Mouse (Mus musculus): ENCODE measurements at regions not wholly inside any gene's neighbourhood (a gene's known extent, or its start where the extent isn't known, plus 50 kb on each side); places are given as distances from the start of the nearest gene placed in this dataset.

DNA sequence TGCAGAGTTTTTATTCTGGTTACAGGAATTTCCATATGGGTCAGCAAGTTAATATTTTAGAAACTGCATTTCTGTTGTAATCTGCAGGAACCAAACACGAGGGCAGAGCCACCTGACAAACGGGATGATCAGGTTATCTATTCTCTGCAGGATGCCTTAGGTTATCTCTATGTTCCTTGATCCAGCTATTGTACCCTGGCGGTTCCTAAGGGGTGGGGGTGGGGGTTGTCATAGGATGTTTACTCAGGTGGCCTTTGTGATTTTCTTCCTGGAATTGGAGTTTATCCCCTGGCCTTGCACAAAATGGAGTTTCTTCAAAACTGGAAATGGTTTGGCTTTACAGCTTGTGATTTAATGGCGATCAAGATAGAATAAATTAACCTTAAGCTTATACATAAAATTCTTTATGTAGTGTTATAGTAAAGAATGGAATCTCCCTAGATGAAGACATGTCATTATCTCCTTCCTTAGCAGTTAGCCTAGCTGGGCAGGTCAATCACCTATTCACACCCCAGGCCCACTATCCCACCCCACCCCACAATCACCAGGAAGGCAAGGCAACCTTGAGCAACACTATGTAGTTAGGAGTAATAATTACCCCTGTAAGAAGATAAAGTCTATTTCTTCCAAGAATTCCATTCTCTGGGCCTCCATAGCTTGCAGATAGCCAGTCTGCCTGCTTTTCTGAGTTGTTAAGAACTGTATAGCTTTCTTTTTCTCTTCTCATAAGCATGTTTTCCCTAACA lies 192.3 kb upstream of the B430218F22Rik start:
- no peak overlapping the region for H3K27ac ChIP-seq
- intact Hi-C loops (cut with DNase I) = no loop called here
- H3K4me3 ChIP-seq = no peak overlapping the region
- no peak for TF ChIP-seq CTCF (IDR thresholded peaks at IDR 0.05)
- DNase-seq (ENCODE audit: extremely low spot score in 1 of 2, low spot score in 2 of 2) = no peak

DNA sequence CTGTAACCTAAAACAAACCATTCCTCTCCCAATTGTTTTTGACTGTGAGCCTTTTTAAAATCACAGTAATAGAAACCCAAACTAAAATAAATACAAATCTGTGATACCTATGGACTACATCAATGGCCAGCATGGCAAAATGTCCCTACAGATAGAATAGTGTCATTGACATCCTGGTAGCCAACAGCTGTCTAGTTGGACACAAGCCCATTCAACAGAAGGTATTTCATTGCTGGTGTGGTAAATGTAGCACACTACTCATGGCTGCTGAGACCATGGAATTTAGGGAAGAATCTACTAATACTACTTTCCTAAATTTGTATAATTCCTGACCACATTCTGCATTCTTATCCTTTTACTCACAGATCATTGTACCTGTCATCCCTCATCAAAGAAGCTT lies 178.3 kb upstream of the B430218F22Rik start:
- intact Hi-C loops (cut with DNase I) = no loop called here

DNA sequence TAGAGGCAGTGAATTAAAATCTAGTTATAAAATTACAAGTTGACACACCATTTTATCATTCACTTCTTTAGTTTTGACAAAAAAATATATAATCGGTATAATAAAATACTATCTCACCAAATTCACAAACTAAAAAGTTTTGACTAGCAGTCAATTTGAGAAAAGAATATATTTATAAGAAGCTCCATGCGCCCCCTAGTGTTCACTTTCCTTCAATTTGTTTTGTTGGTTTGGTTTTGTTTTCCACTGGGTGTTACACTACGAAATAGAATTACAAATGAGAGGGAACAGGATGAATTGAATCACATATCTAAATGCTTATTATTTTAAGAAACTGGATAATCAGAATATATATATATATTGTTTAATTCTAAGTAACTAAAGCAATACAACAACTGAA lies 159.1 kb upstream of the B430218F22Rik start:
- TF ChIP-seq CTCF (IDR thresholded peaks at IDR 0.05) = peak; percentile 59
- Histone ChIP-seq H3K27ac (no peak overlapping the region), H3K4me3 (no peak overlapping the region)
- intact Hi-C loops (cut with DNase I) = loop anchor here (2.0 to 10.0 kb wide), 3 partner anchors 625 to 893 kb away; partner anchors contain the start of gene Hcn1
- no peak for DNase-seq (ENCODE audit: extremely low spot score in 1 of 2, low spot score in 2 of 2)

More for the DNA sequence above, 178.3 kb upstream of the B430218F22Rik start:
- no peak for TF ChIP-seq CTCF (IDR thresholded peaks at IDR 0.05)
- DNase-seq (ENCODE audit: extremely low spot score in 1 of 2, low spot score in 2 of 2) = no peak
- no peak overlapping the region for H3K27ac ChIP-seq
- H3K4me3 ChIP-seq = no peak overlapping the region

DNA sequence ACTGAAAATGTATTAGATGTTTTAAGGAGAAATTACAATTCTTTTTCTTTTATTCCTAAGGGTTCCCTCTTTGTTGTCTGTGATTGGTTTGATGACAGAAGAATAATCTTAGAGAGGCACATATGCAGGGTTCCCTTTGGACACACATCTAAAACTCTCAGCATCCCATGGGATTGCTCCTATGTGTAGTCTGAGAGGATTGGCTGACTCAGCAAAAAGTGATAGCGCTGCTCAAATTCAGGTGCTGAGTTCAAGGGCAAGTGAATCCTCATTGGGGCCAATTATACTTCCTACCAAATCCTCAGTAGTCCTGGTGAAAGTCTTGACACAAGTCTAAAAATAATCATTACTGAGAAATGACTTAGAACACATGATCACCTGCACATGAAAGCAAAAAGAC lies 148.5 kb upstream of the B430218F22Rik start:
- DNase-seq (ENCODE audit: extremely low spot score in 1 of 2, low spot score in 2 of 2) = no peak
- no peak overlapping the region for H3K27ac ChIP-seq
- intact Hi-C loops (cut with DNase I) = no loop called here
- H3K4me3 ChIP-seq = no peak overlapping the region
- TF ChIP-seq CTCF (IDR thresholded peaks at IDR 0.05) = no peak

DNA sequence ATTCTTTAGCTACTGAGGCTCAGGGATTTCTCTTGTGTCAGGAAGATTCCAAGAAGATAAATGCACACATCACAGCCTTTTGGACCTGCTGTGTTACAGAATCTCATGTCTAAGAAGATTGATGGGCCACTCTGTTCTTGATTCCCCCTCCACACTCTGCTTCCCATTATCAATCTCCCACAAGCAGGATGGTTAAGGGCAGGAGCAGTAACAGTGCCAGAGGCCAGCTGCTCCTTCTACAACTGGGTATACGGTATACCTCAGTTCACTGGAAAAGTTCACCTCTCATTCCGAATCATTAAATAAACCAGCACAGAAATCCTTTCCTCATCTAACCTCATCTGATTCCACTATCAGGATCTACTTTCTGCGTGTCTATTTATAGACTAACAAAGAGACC lies 141.8 kb upstream of the B430218F22Rik start:
- DNase-seq (ENCODE audit: extremely low spot score in 1 of 2, low spot score in 2 of 2) = no peak
- intact Hi-C loops (cut with DNase I) = no loop called here
- TF ChIP-seq CTCF (IDR thresholded peaks at IDR 0.05) = no peak

DNA sequence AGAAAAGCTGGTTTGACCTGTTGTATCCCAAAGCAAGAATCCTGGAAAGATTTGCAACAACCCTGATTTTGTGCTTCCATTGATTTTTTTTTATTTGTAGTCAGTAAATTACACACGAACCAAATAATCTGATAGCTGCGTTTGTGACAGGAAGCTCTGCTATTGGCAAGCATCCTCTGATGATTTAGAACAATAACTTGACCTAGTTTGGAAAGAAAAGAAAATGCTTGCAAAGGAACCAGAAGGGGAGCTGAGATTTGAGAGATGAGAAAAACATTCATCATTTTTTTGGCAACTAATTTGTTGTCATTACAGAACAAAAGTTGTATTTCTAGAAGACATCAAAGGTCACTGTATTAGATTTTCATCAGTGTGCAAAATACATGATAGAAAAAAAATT lies 140.9 kb upstream of the B430218F22Rik start:
- no peak for DNase-seq (ENCODE audit: extremely low spot score in 1 of 2, low spot score in 2 of 2)
- intact Hi-C loops (cut with DNase I) = no loop called here
- no peak for TF ChIP-seq CTCF (IDR thresholded peaks at IDR 0.05)
- Histone ChIP-seq H3K27ac (no peak overlapping the region), H3K4me3 (no peak overlapping the region)

More for the DNA sequence above, 141.8 kb upstream of the B430218F22Rik start:
- Histone ChIP-seq H3K27ac (no peak overlapping the region), H3K4me3 (no peak overlapping the region)

DNA sequence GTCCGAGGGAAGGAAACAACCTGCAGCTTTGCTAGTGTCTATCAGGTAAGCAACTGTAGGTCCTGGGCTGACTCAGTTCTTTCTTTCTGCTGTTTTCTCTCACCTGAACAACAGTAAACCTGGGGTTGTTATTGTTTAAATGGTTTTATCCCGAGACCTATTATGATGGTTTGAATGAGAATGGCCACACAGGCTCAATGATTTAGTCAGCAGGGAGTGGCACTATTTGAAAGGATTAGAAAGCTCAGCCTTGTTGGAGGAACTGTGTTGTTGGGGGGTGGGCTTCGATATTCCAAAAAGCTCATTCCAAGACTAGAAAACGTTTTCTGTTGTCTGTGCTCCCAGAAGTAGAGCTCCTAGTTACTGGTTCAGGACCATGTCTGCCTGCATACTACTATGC lies 126.8 kb upstream of the B430218F22Rik start:
- no peak for TF ChIP-seq CTCF (IDR thresholded peaks at IDR 0.05)
- Histone ChIP-seq H3K27ac (no peak overlapping the region), H3K4me3 (no peak overlapping the region)
- DNase-seq (ENCODE audit: extremely low spot score in 1 of 2, low spot score in 2 of 2) = no peak
- intact Hi-C loops (cut with DNase I) = no loop called here

DNA sequence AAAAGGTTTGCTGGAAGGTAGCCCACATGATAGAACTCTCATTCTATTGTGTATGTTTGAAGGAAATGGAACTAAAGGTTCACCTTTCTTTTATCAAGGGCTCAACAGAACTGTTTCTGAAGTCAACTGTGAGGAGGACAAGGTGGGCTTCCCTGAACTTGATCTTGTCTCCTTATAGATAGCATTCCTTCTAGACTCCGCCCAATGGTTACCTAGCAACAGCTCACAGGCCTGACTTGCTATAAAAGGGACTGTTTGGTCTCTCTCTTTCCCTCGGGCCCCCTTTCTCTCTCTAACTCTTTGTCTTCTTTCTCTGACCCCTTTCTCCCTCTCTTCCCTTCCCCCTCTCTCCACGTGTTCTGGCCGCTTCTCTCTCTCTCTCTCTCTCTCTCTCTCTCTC lies 123.5 kb upstream of the B430218F22Rik start:
- no peak for DNase-seq (ENCODE audit: extremely low spot score in 1 of 2, low spot score in 2 of 2)
- no peak overlapping the region for H3K4me3 ChIP-seq
- intact Hi-C loops (cut with DNase I) = no loop called here
- H3K27ac ChIP-seq = no peak overlapping the region
- TF ChIP-seq CTCF (IDR thresholded peaks at IDR 0.05) = no peak

DNA sequence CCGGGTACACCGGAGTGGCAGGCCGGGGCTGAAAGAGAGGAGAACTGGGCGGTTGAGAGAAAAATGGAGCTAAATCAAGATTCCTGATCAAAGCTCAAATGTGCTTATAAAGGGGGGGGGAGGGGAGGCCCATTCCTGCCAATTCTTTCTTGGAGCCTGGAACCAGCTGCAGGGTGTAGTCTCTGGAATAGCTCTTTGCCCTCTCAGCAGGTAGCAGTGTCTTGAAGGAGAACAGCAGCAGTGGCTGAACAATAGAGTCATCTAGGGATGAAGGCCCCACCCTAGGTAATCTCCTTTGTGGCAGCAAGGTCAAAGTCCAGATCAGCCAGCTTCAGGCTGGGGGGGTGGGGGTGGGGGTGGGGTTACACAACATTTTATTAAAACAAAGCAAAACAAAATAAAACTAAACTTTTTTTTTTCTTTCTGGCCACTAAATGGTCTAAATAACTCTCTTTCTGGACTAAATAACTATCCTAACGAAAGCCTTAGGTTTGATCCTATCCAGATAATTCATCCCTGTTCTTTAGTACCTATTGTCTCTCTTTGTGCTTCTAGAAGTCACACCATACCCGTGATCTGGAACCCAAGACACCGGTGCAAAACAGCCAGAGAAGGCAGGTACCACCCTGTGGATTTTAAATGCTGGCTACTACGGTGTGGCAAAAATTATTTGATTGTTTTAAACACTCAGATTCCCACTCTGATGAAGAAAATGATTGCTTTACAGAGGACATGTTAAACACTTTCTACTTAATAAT lies 120.5 kb upstream of the B430218F22Rik start:
- no peak for TF ChIP-seq CTCF (IDR thresholded peaks at IDR 0.05)
- no peak overlapping the region for H3K4me3 ChIP-seq
- H3K27ac ChIP-seq = no peak overlapping the region
- intact Hi-C loops (cut with DNase I) = no loop called here
- no peak for DNase-seq (ENCODE audit: extremely low spot score in 1 of 2, low spot score in 2 of 2)

DNA sequence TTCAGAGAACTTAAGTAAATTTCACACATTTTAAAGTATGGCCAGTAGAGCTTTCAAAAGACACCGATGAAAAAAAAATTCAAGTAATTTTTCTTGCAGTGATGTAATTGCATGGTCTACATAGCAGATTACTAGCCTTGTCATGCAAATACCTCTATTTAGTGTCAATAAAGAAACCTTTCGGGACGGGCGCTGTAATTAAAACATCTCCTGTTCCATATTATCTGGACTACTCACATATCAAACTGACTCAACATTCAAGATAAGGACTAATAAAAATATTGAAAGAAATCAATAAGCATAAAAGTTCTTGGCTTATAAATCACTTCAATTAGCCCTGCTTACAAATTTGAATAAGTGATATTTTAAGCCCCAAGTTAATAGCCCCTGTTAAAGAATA lies 113.5 kb upstream of the B430218F22Rik start:
- intact Hi-C loops (cut with DNase I) = no loop called here
- H3K27ac ChIP-seq = no peak overlapping the region
- no peak overlapping the region for H3K4me3 ChIP-seq
- TF ChIP-seq CTCF (IDR thresholded peaks at IDR 0.05) = no peak
- no peak for DNase-seq (ENCODE audit: extremely low spot score in 1 of 2, low spot score in 2 of 2)

DNA sequence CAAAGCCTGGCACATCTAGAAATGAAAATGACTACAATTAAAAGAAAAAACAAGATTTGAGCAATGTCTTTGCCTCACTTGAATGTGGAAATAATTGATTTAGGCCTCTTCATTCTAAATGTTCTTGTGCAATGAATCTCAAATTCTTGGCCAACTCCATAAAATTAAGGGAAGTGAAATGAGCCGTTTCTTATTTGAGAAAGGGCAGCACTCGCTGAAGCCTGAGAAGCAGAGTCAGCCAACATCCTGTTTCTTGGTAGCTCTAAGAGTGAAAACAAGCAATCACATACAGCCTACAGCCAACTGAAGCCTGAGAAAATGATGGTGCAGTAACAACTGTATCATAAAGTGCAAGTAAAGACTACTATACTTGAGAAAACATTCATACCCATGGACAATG lies 105.5 kb upstream of the B430218F22Rik start:
- no peak for TF ChIP-seq CTCF (IDR thresholded peaks at IDR 0.05)
- H3K27ac ChIP-seq = no peak overlapping the region
- no peak overlapping the region for H3K4me3 ChIP-seq
- intact Hi-C loops (cut with DNase I) = no loop called here
- no peak for DNase-seq (ENCODE audit: extremely low spot score in 1 of 2, low spot score in 2 of 2)

DNA sequence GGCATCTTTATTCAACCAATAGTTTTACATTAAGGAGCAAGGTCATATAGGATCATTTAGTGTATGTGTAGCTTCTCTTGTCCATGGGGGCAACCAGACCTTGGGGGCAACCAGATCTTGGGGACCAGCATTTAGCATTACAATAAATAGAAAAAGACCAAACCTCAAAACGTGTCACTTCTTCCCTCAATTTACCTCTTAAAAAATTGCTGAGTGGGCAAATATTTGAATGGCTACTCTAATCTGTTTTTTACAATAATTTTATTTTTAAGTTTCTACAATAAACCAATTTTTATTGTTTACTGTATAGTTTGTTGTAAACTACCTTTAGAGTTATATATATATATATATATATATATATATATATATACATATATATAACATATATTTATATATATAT lies 92.7 kb upstream of the B430218F22Rik start:
- Histone ChIP-seq H3K27ac (no peak overlapping the region), H3K4me3 (no peak overlapping the region)
- intact Hi-C loops (cut with DNase I) = no loop called here
- no peak for DNase-seq (ENCODE audit: extremely low spot score in 1 of 2, low spot score in 2 of 2)
- TF ChIP-seq CTCF (IDR thresholded peaks at IDR 0.05) = no peak

Measured in left cerebral cortex, adult 2 months (tissue).